Mouse (Mus musculus) MEL (cell line): ENCODE measurements around the gene Hoxb5. TPM values are rescaled to one million over a fixed set of nuclear protein-coding genes. Genes with fewer than 3 reads are reported as not detected.

ENCODE experiments used
- DNase-seq: peaks from one replicate; pipeline ENCODE4 v3.0.0; 2011; ENCODE audit warnings: low read depth, low spot score
- H3K27ac ChIP-seq: 2 replicates; pipeline ENCODE4 v1.5.1; 2012; ENCODE audit warnings: low read depth, mild to moderate bottlenecking, control low read depth, low read length, moderate library complexity; ENCODE audit not compliant: control insufficient read depth
- H3K27me3 ChIP-seq, 2 experiments: fragments of 150-350 bp in 1 of 2; sonication (generic) in 1 of 2; 2 replicates each; pipeline ENCODE4 v1.6.1; 2012; ENCODE audit warnings: low read length in 2 of 2, mild to moderate bottlenecking in 2 of 2, improper control_type of control experiment in 1 of 2, moderate library complexity in 1 of 2; ENCODE audit not compliant: insufficient read depth in 2 of 2, control insufficient read depth in 1 of 2
- H3K36me3 ChIP-seq, 2 experiments: 2 replicates each; pipeline ENCODE4 v1.6.1; 2012 to 2014; ENCODE audit warnings: low read length in 2 of 2, improper control_type of control experiment in 1 of 2, inconsistent platforms in 1 of 2, mild to moderate bottlenecking in 1 of 2; ENCODE audit not compliant: insufficient read depth in 2 of 2, control insufficient read depth in 1 of 2
- H3K4me1 ChIP-seq, 2 experiments: fragments of 150-350 bp in 1 of 2; sonication (generic) in 1 of 2; 2 replicates each; pipeline ENCODE4 v1.6.1; 2012; ENCODE audit warnings: low read length in 2 of 2, improper control_type of control experiment in 1 of 2, mild to moderate bottlenecking in 1 of 2; ENCODE audit not compliant: insufficient read depth in 2 of 2, control insufficient read depth in 1 of 2
- H3K4me3 ChIP-seq, 2 experiments: fragments of 150-350 bp in 1 of 2; sonication (generic) in 1 of 2; 2 replicates each; pipeline ENCODE4 v1.5.1; 2012; ENCODE audit warnings: low read depth in 2 of 2, low read length in 2 of 2, mild to moderate bottlenecking in 2 of 2, moderate library complexity in 2 of 2, control low read depth in 1 of 2, improper control_type of control experiment in 1 of 2; ENCODE audit not compliant: control insufficient read depth in 1 of 2, insufficient read depth in 1 of 2
- H3K79me2 ChIP-seq: 2 replicates; pipeline ENCODE4 v1.6.1; 2012; ENCODE audit warnings: mild to moderate bottlenecking, low read length, moderate library complexity; ENCODE audit not compliant: control insufficient read depth, poor library complexity, insufficient read depth
- H3K9ac ChIP-seq: 2 replicates; pipeline ENCODE4 v1.6.1; 2012; ENCODE audit warnings: low read depth, mild to moderate bottlenecking, control low read depth, low read length, moderate library complexity; ENCODE audit not compliant: control insufficient read depth, poor library complexity, severe bottlenecking
- H3K9me3 ChIP-seq: fragments of 150-350 bp; sonication (generic); replicated peaks from 2 replicates; pipeline ENCODE4 v1.6.1; 2012; ENCODE audit warnings: mild to moderate bottlenecking, low read length, improper control_type of control experiment, moderate library complexity; ENCODE audit not compliant: insufficient read depth
- CHD2 ChIP-seq: IDR thresholded peaks from 2 replicates; pipeline ENCODE4 v1.6.1; 2011; ENCODE audit warnings: low read length, improper control_type of control experiment
- CTCF ChIP-seq, 3 experiments: IDR thresholded peaks in 2 of 3; conservative IDR thresholded peaks in 1 of 3; 2 replicates each; pipeline ENCODE4 v1.5.1; 2011 to 2012; ENCODE audit warnings: low read length in 3 of 3, low read depth in 2 of 3, mild to moderate bottlenecking in 2 of 3, improper control_type of control experiment in 1 of 3, inconsistent platforms in 1 of 3, mixed read lengths in 1 of 3, moderate library complexity in 1 of 3; ENCODE audit not compliant: control insufficient read depth in 1 of 3, insufficient read depth in 1 of 3, poor library complexity in 1 of 3, severe bottlenecking in 1 of 3
- GABPA ChIP-seq: IDR thresholded peaks from 2 replicates; pipeline ENCODE4 v1.6.1; 2012; ENCODE audit warnings: low read depth, mild to moderate bottlenecking, inconsistent platforms, low read length, improper control_type of control experiment, moderate library complexity
- GATA1 ChIP-seq: IDR thresholded peaks from 2 replicates; pipeline ENCODE4 v1.6.1; 2011; ENCODE audit warnings: low read depth, low read length, improper control_type of control experiment
- JUND ChIP-seq: IDR thresholded peaks from 2 replicates; pipeline ENCODE4 v1.6.1; 2011; ENCODE audit warnings: low read depth, mild to moderate bottlenecking, improper control_type of control experiment, low read length
- KAT2A ChIP-seq: conservative IDR thresholded peaks from 2 replicates; pipeline ENCODE4 v1.6.1; 2012; ENCODE audit warnings: low read depth, low read length, improper control_type of control experiment, inconsistent platforms
- MAFK ChIP-seq: IDR thresholded peaks from 2 replicates; pipeline ENCODE4 v1.6.1; 2011; ENCODE audit warnings: low read depth, mild to moderate bottlenecking, low read length, improper control_type of control experiment, borderline replicate concordance
- MXI1 ChIP-seq: IDR thresholded peaks from 2 replicates; pipeline ENCODE4 v1.6.1; 2011; ENCODE audit warnings: mild to moderate bottlenecking, low read depth, low read length, improper control_type of control experiment
- MYC ChIP-seq: IDR thresholded peaks from 2 replicates; pipeline ENCODE4 v1.6.1; 2011; ENCODE audit warnings: low read depth, mild to moderate bottlenecking, low read length, improper control_type of control experiment, moderate library complexity
- NRF1 ChIP-seq: IDR thresholded peaks from 2 replicates; pipeline ENCODE4 v1.6.1; 2014; ENCODE audit warnings: low read depth, mild to moderate bottlenecking, inconsistent platforms, low read length, improper control_type of control experiment, moderate library complexity; ENCODE audit not compliant: poor library complexity, insufficient read depth, severe bottlenecking
- POLR2A ChIP-seq, 2 experiments: IDR thresholded peaks; 2 replicates each; pipeline ENCODE4 v1.6.1; 2011 to 2012; ENCODE audit warnings: low read length in 2 of 2, mild to moderate bottlenecking in 2 of 2, control low read depth in 1 of 2, improper control_type of control experiment in 1 of 2, low read depth in 1 of 2, moderate library complexity in 1 of 2; ENCODE audit not compliant: control insufficient read depth in 1 of 2, insufficient read depth in 1 of 2, poor library complexity in 1 of 2
- RAD21 ChIP-seq: IDR thresholded peaks from 2 replicates; pipeline ENCODE4 v1.6.1; 2011; ENCODE audit warnings: mild to moderate bottlenecking, low read depth, low read length, improper control_type of control experiment
- RCOR1 ChIP-seq: IDR thresholded peaks from 2 replicates; pipeline ENCODE4 v1.6.1; 2012; ENCODE audit warnings: low read depth, mild to moderate bottlenecking, inconsistent platforms, low read length, improper control_type of control experiment
- SMC3 ChIP-seq: IDR thresholded peaks from 2 replicates; pipeline ENCODE4 v1.6.1; 2011; ENCODE audit warnings: low read depth, low read length, improper control_type of control experiment
- TAL1 ChIP-seq: IDR thresholded peaks from 2 replicates; pipeline ENCODE4 v1.6.1; 2012; ENCODE audit warnings: mild to moderate bottlenecking, inconsistent platforms, low read length, moderate library complexity, mixed read lengths
- TCF12 ChIP-seq: IDR thresholded peaks from 2 replicates; pipeline ENCODE4 v1.6.1; 2014; ENCODE audit warnings: low read depth, mild to moderate bottlenecking, inconsistent platforms, low read length, improper control_type of control experiment, moderate library complexity
- UBTF ChIP-seq: IDR thresholded peaks from 2 replicates; pipeline ENCODE4 v1.6.1; 2012; ENCODE audit warnings: low read depth, mild to moderate bottlenecking, inconsistent platforms, low read length, improper control_type of control experiment, moderate library complexity, borderline replicate concordance; ENCODE audit not compliant: insufficient read depth
- USF2 ChIP-seq, 2 experiments: IDR thresholded peaks; 2 replicates each; pipeline ENCODE4 v1.6.1; 2011 to 2012; ENCODE audit warnings: improper control_type of control experiment in 2 of 2, low read length in 2 of 2, borderline replicate concordance in 1 of 2, inconsistent platforms in 1 of 2, low read depth in 1 of 2, mild to moderate bottlenecking in 1 of 2; ENCODE audit not compliant: insufficient read depth in 1 of 2
- ZMIZ1 ChIP-seq: IDR thresholded peaks from 2 replicates; pipeline ENCODE4 v1.6.1; 2012; ENCODE audit warnings: low read depth, mild to moderate bottlenecking, inconsistent platforms, low read length, improper control_type of control experiment, moderate library complexity
- ZNF384 ChIP-seq: IDR thresholded peaks from 2 replicates; pipeline ENCODE4 v1.6.1; 2012; ENCODE audit warnings: low read depth, mild to moderate bottlenecking, inconsistent platforms, low read length, improper control_type of control experiment
- polyA plus RNA-seq, 2 experiments: library from polyadenylated mRNA; stranded (reverse) in 1 of 2; unstranded in 1 of 2; fragments of >175 nt in 1 of 2; fragments of >200 nt in 1 of 2; gene quantifications; 2 replicates each; pipeline versions ENCODE4 v1.2.1 to v1.2.4; 2012; ENCODE audit warnings: low replicate concordance in 2 of 2, low read depth in 1 of 2; ENCODE audit not compliant: insufficient read length in 2 of 2, insufficient read depth in 1 of 2, missing spikeins in 1 of 2
- total RNA-seq: library from RNA; depleted of rRNA; stranded (reverse); fragments of 300-350 nt; gene quantifications from 2 replicates; pipeline ENCODE4 v1.2.3, GENCODE M21; 2012

The Hoxb5 gene
- total and polyA plus RNA-seq, 3 experiments, result not detected

- Histone ChIP-seq H3K9ac (no peak overlapping the region), H3K36me3 (no peaks in the 10 kb centered on the region), H3K4me1 (no peaks in the 10 kb centered on the region), H3K9me3 (no peaks in the 10 kb centered on the region), H3K27ac (no peak overlapping the region), H3K4me3 (no peak overlapping the region), H3K79me2 (no peaks in the 10 kb centered on the region), H3K27me3 (peaks cover 5 to 7% of the 10 kb centered on the region in 2 experiments)
- no peak for DNase-seq
- TF ChIP-seq CHD2, result no peak
- no peak for TF ChIP-seq GABPA
- no peak for TF ChIP-seq NRF1
- no peak for TF ChIP-seq SMC3
- TF ChIP-seq TAL1, result no peak
- no peak for TF ChIP-seq TCF12
- no peak for TF ChIP-seq GATA1
- no peak for TF ChIP-seq MXI1
- no peak for TF ChIP-seq USF2 (IDR thresholded peaks at IDR 0.05; ENCODE audit: borderline replicate concordance in 1 of 2, insufficient read depth in 1 of 2, low read depth in 1 of 2, low read length in 2 of 2)
- no peak for TF ChIP-seq KAT2A
- TF ChIP-seq RCOR1, result no peak
- TF ChIP-seq JUND, result no peak
- no peak for TF ChIP-seq ZMIZ1
- no peak for TF ChIP-seq MYC
- TF ChIP-seq MAFK, result no peak
- no peak for TF ChIP-seq POLR2A (IDR thresholded peaks at IDR 0.05; ENCODE audit: control insufficient read depth in 1 of 2, insufficient read depth in 1 of 2, low read depth in 1 of 2, low read length in 2 of 2, poor library complexity in 1 of 2)
- TF ChIP-seq RAD21, result no peak
- TF ChIP-seq UBTF, result no peak
- no peak for TF ChIP-seq CTCF (IDR thresholded peaks at IDR 0.05 in 2 of 3, conservative IDR thresholded peaks at IDR 0.05 in 1 of 3; ENCODE audit: control insufficient read depth in 1 of 3, insufficient read depth in 1 of 3, low read depth in 2 of 3, low read length in 3 of 3, poor library complexity in 1 of 3, severe bottlenecking in 1 of 3)
- TF ChIP-seq ZNF384, result no peak
- TF ChIP-seq, all 39 proteins: peak for 0
These were observed 18.1 kb upstream of the Hoxb5 start for GRCm38 (mm10) chr11:96284774-96285734.
